Mouse (Mus musculus): ENCODE measurements around the gene Dhx16.

DNA sequence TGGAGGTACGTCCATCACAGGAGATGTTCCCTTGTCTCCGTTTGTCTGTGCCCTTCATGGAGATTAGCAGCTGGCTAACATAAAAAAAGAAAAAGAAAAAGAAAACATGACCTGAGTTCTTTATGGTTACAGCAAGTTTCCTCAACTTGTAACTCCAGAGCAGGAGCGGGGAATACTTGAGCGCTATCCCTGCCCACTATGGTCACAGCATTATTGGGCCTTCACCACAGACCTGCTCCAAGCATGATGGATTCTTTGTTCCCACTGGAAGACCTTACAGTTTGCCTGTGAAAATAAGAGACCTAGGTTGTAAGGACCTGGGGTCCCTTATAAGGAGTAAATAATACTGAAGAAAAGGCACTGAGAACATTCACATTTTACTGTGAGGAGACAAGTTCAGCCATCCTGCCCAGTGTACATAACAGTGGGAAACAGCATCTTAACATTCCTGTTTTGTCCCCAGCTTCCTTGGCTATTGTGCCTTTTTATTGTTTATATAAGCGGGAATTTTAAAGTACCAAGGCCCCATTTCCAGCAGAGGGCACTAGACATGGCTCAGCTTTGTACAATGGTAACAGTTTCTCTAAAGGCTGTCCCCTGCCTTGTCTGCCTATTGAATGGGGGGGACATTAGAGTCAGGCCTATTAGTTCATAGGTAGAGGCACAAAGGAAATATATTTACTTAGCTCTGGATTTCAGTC, 41.4 kb downstream of the Dhx16 start:
- no peak for TF ChIP-seq GATA1 (IDR thresholded peaks at IDR 0.05; ENCODE audit: borderline replicate concordance, low read length)
- TF ChIP-seq FLI1 (IDR thresholded peaks at IDR 0.05; ENCODE audit: low read length): no peak

All from megakaryocyte, embryonic 14.5 days (primary cell).